Mouse (Mus musculus): Measurements from ENCODE around the gene Il4ra. TPM values are rescaled to one million over a fixed set of nuclear protein-coding genes. Genes with fewer than 3 reads are reported as not detected.

The Il4ra gene
- polyA plus RNA-seq, 2 experiments, result 2.4 to 2.8 TPM

DNA sequence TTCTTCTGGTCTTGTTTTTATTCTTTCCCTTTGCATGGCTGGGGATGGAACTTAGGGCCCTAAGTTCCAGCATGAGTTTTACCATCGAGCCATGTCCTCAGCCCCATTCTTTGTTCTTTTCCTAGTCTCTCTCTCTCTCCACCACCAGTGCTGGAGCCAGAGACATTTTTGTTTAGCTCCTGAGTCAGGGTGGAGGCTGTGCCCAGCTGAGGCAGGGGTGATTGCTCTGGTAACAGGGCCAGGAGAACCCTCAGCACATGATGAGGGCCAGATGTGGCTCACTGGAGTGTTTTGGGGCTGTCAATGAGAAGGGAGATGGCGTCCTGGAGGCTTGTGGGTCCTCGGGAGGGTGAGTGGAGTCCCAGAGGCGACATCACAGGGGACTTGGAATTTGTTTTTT lies 10.5 kb downstream of the Il4ra start:
- no peak for DNase-seq (ENCODE audit: low read depth in 3 of 3, low spot score in 3 of 3)
- H3K9me3 ChIP-seq (ENCODE audit: control insufficient read depth, low read length), result no peaks in the 10 kb centered on the region
- H3K9ac ChIP-seq (replicated peaks), result no peak overlapping the region
- ATAC-seq (ENCODE audit: insufficient read depth), result no peak
- TF ChIP-seq EP300 (IDR thresholded peaks at IDR 0.05; ENCODE audit: low read depth) (no peak), CTCF (IDR thresholded peaks at IDR 0.05; ENCODE audit: low read depth) (no peak)
- no peaks in the 10 kb centered on the region for H3K27me3 ChIP-seq (ENCODE audit: control insufficient read depth, insufficient read depth, low read length)
- no peak overlapping the region for H3K4me2 ChIP-seq (ENCODE audit: low read depth)
- WGBS (ENCODE audit: insufficient replicate concordance), result 60% methylated on average over 4 of the region's 4 CpGs
- H3K4me3 ChIP-seq (ENCODE audit: insufficient read depth in 1 of 2, low read depth in 2 of 2, low read length in 2 of 2), result no peak overlapping the region
- H3K27ac ChIP-seq, result no peak overlapping the region
- no peaks in the 10 kb centered on the region for H3K36me3 ChIP-seq (replicated peaks; ENCODE audit: control insufficient read depth, insufficient read depth, low read depth)
- peaks cover 0 to 9% of the 10 kb centered on the region in 2 experiments; a peak in 2 of 4 replicates for H3K4me1 ChIP-seq (replicated peaks; ENCODE audit: control insufficient read depth in 2 of 2, insufficient read depth in 2 of 2, low read length in 1 of 2)

DNA sequence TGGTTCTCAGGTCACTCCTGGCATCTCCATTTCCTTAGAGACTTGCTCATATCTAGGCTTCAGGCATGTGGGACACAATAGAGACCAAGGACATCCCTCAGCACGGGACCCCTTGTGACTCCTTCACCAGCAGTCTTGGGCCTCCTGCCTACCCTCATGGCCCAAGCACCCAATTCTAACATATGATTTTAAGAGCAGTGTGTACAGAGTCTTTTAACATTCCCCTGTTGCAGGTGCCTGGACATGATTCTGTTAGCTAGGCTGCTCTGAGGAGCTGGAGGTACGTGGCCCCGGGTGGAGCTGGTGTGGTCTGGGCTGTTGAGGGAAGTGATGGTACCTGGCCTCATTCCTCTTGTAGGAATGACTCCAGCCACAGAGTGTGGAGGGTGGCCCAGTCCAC lies 11.2 kb downstream of the Il4ra start:
- no peak overlapping the region for H3K4me3 ChIP-seq (ENCODE audit: insufficient read depth in 1 of 2, low read depth in 2 of 2, low read length in 2 of 2)
- H3K4me2 ChIP-seq (ENCODE audit: low read depth), result no peak overlapping the region
- peaks cover 0 to 9% of the 10 kb centered on the region in 2 experiments; a peak in 2 of 4 replicates for H3K4me1 ChIP-seq (replicated peaks; ENCODE audit: control insufficient read depth in 2 of 2, insufficient read depth in 2 of 2, low read length in 1 of 2)
- DNase-seq (ENCODE audit: low read depth in 3 of 3, low spot score in 3 of 3) (no peak), ATAC-seq (ENCODE audit: insufficient read depth) (no peak)
- no peak overlapping the region for H3K9ac ChIP-seq (replicated peaks)
- no peaks in the 10 kb centered on the region for H3K36me3 ChIP-seq (replicated peaks; ENCODE audit: control insufficient read depth, insufficient read depth, low read depth)
- no peak overlapping the region for H3K27ac ChIP-seq
- TF ChIP-seq CTCF (IDR thresholded peaks at IDR 0.05; ENCODE audit: low read depth) (no peak), EP300 (IDR thresholded peaks at IDR 0.05; ENCODE audit: low read depth) (no peak)
- H3K9me3 ChIP-seq (ENCODE audit: control insufficient read depth, low read length), result no peaks in the 10 kb centered on the region
- no peaks in the 10 kb centered on the region for H3K27me3 ChIP-seq (ENCODE audit: control insufficient read depth, insufficient read depth, low read length)
- 47% methylated on average over 3 of the region's 3 CpGs for WGBS (ENCODE audit: insufficient replicate concordance)

DNA sequence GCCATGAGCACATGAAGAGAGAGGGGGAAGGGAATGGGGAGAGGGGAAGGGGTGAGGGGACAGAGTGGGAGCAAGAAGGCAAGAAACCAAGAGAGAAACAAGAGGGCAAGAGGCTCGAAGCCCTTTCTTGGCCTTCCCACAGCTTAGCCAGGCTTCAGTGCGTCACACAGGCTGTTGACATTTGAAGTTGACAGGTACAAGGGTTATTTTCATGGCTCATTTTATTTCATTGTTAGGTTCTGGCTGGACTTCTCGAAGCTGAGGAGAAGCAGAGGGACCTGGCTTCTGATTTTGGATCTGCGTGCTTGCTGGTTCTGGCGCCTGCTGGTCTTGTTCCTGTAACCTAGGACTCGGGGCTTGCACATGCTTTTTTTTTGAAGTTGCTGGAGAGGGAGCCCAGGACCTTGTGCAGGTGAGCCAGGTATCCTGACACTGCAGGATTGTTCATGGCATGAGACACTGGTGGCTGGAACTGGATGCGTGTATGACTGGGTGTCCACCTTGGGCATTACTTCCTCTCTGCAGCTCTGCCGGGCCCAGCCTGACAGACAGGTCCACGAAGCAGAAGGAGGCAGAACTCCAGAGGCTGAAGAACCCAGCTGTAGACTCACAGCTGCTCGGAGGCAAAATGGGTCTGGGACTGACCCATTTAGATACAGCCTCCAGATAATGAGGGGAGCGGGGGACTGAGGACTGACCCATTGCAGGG lies 12.6 kb downstream of the Il4ra start:
- H3K4me1 ChIP-seq (replicated peaks; ENCODE audit: control insufficient read depth in 2 of 2, insufficient read depth in 2 of 2, low read length in 1 of 2), result peaks cover 0 to 9% of the 10 kb centered on the region in 2 experiments; a peak in 2 of 4 replicates
- no peak for TF ChIP-seq CTCF (IDR thresholded peaks at IDR 0.05; ENCODE audit: low read depth)
- TF ChIP-seq EP300 (IDR thresholded peaks at IDR 0.05; ENCODE audit: low read depth), result no peak

GRCm38 (mm10) chr7:125565516-125566285 lies 13.8 kb downstream of the Il4ra start:
- ATAC-seq (ENCODE audit: insufficient read depth), result no peak
- H3K9ac ChIP-seq (replicated peaks), result no peak overlapping the region
- H3K27me3 ChIP-seq (ENCODE audit: control insufficient read depth, insufficient read depth, low read length), result no peaks in the 10 kb centered on the region
- H3K9me3 ChIP-seq (ENCODE audit: control insufficient read depth, low read length), result no peaks in the 10 kb centered on the region
- peaks cover 0 to 9% of the 10 kb centered on the region in 2 experiments; a peak in 2 of 4 replicates for H3K4me1 ChIP-seq (replicated peaks; ENCODE audit: control insufficient read depth in 2 of 2, insufficient read depth in 2 of 2, low read length in 1 of 2)
- no peaks in the 10 kb centered on the region for H3K36me3 ChIP-seq (replicated peaks; ENCODE audit: control insufficient read depth, insufficient read depth, low read depth)
- TF ChIP-seq CTCF (IDR thresholded peaks at IDR 0.05; ENCODE audit: low read depth) (no peak), EP300 (IDR thresholded peaks at IDR 0.05; ENCODE audit: low read depth) (no peak)
- no peak for DNase-seq (ENCODE audit: low read depth in 3 of 3, low spot score in 3 of 3)
- H3K27ac ChIP-seq, result no peak overlapping the region
- WGBS (ENCODE audit: insufficient replicate concordance), result 63% methylated on average over 12 of the region's 12 CpGs
- H3K4me3 ChIP-seq (ENCODE audit: insufficient read depth in 1 of 2, low read depth in 2 of 2, low read length in 2 of 2), result no peak overlapping the region
- H3K4me2 ChIP-seq (ENCODE audit: low read depth), result no peak overlapping the region

More for the DNA sequence above, 12.6 kb downstream of the Il4ra start:
- no peak for ATAC-seq (ENCODE audit: insufficient read depth)
- Histone ChIP-seq H3K9ac (replicated peaks) (no peak overlapping the region), H3K27me3 (ENCODE audit: control insufficient read depth, insufficient read depth, low read length) (no peaks in the 10 kb centered on the region), H3K4me3 (ENCODE audit: insufficient read depth in 1 of 2, low read depth in 2 of 2, low read length in 2 of 2) (no peak overlapping the region), H3K27ac (no peak overlapping the region), H3K36me3 (replicated peaks; ENCODE audit: control insufficient read depth, insufficient read depth, low read depth) (no peaks in the 10 kb centered on the region), H3K9me3 (ENCODE audit: control insufficient read depth, low read length) (no peaks in the 10 kb centered on the region), H3K4me2 (ENCODE audit: low read depth) (no peak overlapping the region)
- DNase-seq (ENCODE audit: low read depth in 3 of 3, low spot score in 3 of 3), result no peak
- 64% methylated on average over 11 of the region's 11 CpGs for whole genome bisulfite sequencing (ENCODE audit: insufficient replicate concordance)

GRCm38 (mm10) chr7:125566420-125566819 lies 14.5 kb downstream of the Il4ra start:
- ATAC-seq (ENCODE audit: insufficient read depth) (no peak), DNase-seq (ENCODE audit: low read depth in 3 of 3, low spot score in 3 of 3) (no peak)
- no peak overlapping the region for H3K4me3 ChIP-seq (ENCODE audit: insufficient read depth in 1 of 2, low read depth in 2 of 2, low read length in 2 of 2)
- H3K36me3 ChIP-seq (replicated peaks; ENCODE audit: control insufficient read depth, insufficient read depth, low read depth), result no peaks in the 10 kb centered on the region
- TF ChIP-seq CTCF (IDR thresholded peaks at IDR 0.05; ENCODE audit: low read depth) (no peak), EP300 (IDR thresholded peaks at IDR 0.05; ENCODE audit: low read depth) (no peak)
- H3K27me3 ChIP-seq (ENCODE audit: control insufficient read depth, insufficient read depth, low read length), result no peaks in the 10 kb centered on the region
- no peak overlapping the region for H3K4me2 ChIP-seq (ENCODE audit: low read depth)
- H3K9me3 ChIP-seq (ENCODE audit: control insufficient read depth, low read length), result no peaks in the 10 kb centered on the region
- H3K9ac ChIP-seq (replicated peaks), result no peak overlapping the region
- WGBS (ENCODE audit: insufficient replicate concordance), result 55% methylated on average over 2 of the region's 2 CpGs
- no peak overlapping the region for H3K27ac ChIP-seq
- peaks cover 0 to 2% of the 10 kb centered on the region in 2 experiments; a peak in 2 of 4 replicates for H3K4me1 ChIP-seq (replicated peaks; ENCODE audit: control insufficient read depth in 2 of 2, insufficient read depth in 2 of 2, low read length in 1 of 2)

Data from liver, embryonic 14.5 days (tissue).